Mouse (Mus musculus) neural tube, embryonic 12.5 days (tissue): Measurements from ENCODE around the gene Apold1. TPM values are rescaled to one million over a fixed set of nuclear protein-coding genes. Genes with fewer than 3 reads are reported as not detected.

Experiments used
- ATAC-seq: fragments of 200-750 bp; cut with Nextera tagmentation; 2 replicates; pipeline ENCODE4 v1.8.0; 2017; ENCODE audit warnings: low read depth, mild to moderate bottlenecking, moderate TSS enrichment, moderate library complexity; ENCODE audit not compliant: low FRiP score
- H3K27ac ChIP-seq: fragments of 300-500 bp; sonication (generic); 2 replicates; pipeline ENCODE4 v1.5.1; 2016
- H3K27me3 ChIP-seq: fragments of 300-500 bp; sonication (generic); replicated peaks from 2 replicates; pipeline ENCODE4 v1.6.1; 2016; ENCODE audit warnings: mild to moderate bottlenecking
- H3K36me3 ChIP-seq: fragments of 300-500 bp; sonication (generic); 2 replicates; pipeline ENCODE4 v1.6.1; 2016; ENCODE audit warnings: mild to moderate bottlenecking
- H3K4me1 ChIP-seq: fragments of 300-500 bp; sonication (generic); 2 replicates; pipeline ENCODE4 v1.6.1; 2016
- H3K4me2 ChIP-seq: fragments of 300-500 bp; sonication (generic); replicated peaks from 2 replicates; pipeline ENCODE4 v1.6.1; 2016; ENCODE audit warnings: mild to moderate bottlenecking
- H3K4me3 ChIP-seq: fragments of 300-500 bp; sonication (generic); 2 replicates; pipeline ENCODE4 v1.5.1; 2016
- H3K9ac ChIP-seq: fragments of 300-500 bp; sonication (generic); 2 replicates; pipeline ENCODE4 v1.6.1; 2016; ENCODE audit warnings: mild to moderate bottlenecking
- H3K9me3 ChIP-seq: fragments of 300-500 bp; sonication (generic); 2 replicates; pipeline ENCODE4 v1.6.1; 2016; ENCODE audit warnings: mild to moderate bottlenecking
- WGBS: fragments of 180-500 bp; shearing (Covaris S2); methylation state at CpG from one replicate; pipeline ENCODE4 v1.1.7; 2016; 5-methylcytosine and 5-hydroxymethylcytosine counted together
- polyA plus RNA-seq: library from polyadenylated mRNA; unstranded; fragments of >200 nt; fragmentation: Nextera tagmentation; extraction: Ambion mirVana; gene quantifications from 2 replicates; pipeline ENCODE4 v1.2.1, GENCODE M21; 2016

Gene Apold1
- polyA plus RNA-seq, 1 experiment from 2014 or later = 4.7 TPM

DNA sequence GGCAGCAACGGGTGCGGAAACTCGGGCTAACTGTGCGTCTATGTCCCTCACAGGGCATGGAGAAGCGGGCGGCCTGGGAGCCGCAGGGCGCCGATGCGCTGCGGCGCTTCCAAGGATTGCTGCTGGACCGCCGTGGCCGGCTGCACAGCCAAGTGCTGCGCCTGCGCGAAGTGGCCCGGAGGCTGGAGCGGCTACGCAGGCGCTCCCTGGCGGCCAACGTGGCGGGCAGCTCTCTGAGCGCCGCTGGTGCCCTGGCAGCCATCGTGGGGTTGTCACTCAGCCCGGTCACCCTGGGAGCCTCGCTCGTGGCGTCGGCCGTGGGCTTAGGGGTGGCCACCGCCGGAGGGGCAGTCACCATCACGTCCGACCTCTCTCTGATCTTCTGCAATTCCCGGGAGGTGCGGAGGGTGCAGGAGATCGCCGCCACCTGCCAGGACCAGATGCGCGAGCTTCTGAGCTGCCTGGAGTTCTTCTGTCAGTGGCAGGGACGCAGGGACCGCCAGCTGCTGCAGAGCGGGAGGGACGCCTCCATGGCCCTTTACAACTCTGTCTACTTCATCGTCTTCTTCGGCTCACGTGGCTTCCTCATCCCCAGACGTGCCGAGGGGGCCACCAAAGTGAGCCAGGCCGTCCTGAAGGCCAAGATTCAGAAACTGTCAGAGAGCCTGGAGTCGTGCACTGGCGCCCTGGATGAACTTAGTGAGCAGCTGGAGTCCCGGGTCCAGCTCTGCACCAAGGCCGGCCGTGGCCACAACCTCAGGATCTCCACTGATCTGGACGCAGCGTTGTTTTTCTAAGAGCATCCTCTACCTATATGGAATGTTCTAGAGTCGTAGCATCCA, 2.2 kb downstream of the Apold1 start:
- Histone ChIP-seq H3K27ac (no peak overlapping the region), H3K27me3 (no peaks in the 10 kb centered on the region), H3K4me1 (peaks cover 13% of the 10 kb centered on the region), H3K4me3 (peak overlapping the region; percentile 53), H3K9me3 (no peaks in the 10 kb centered on the region), H3K4me2 (peak overlapping the region; percentile 78), H3K9ac (peak overlapping the region; percentile 76), H3K36me3 (no peaks in the 10 kb centered on the region)
- 3% methylated on average over 62 of the region's 62 CpGs for WGBS
- ATAC-seq = peak; percentile 87

DNA sequence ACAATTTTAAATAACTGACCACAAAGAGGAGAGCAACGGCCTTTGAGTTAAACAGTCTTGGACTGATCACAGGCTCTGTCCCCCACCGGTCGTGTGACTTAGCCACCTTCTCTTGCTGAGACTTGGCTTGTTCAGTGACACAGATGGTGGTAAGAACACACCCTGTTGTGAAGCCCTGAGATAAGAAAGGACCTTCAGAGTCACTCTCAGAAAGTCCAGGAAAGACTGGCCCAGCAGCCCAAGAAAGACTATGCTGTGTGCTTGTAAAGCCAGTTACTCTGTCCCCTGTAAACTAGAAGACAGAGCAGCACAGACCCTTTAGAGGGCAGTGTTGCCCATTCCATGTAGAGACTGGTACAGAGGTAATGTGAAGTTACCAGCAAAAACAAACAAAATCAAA, 3.2 kb downstream of the Apold1 start:
- Histone ChIP-seq H3K4me2 (peak overlapping the region; percentile 78; the same call in 1 of the 2 replicates), H3K36me3 (no peaks in the 10 kb centered on the region), H3K4me1 (peaks cover 13% of the 10 kb centered on the region), H3K9me3 (no peaks in the 10 kb centered on the region), H3K27me3 (no peaks in the 10 kb centered on the region), H3K27ac (no peak overlapping the region), H3K9ac (no peak overlapping the region), H3K4me3 (no peak overlapping the region)
- ATAC-seq = no peak
- 74% methylated on average over 3 of the region's 3 CpGs for WGBS

DNA sequence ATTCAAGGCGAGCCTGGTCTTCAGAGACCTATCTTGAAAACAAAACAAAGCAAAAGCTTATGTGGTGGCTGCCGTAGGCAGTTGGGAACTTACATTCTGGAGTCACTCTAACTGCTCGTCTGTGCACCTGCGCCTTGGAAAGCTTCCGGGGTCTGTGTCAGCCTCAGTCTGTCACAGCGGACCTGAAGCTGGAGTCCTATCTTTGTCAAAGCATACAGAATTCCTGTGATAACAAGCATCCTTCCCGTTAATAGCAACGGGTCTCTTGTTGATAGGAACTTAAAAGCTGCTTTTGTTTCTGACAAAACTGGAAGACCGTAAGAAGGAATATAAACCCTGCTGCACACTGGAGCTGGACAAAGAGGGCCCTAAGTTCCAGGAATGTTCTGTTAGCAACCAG, 6.9 kb downstream of the Apold1 start:
- Histone ChIP-seq H3K9ac (no peak overlapping the region), H3K36me3 (no peaks in the 10 kb centered on the region), H3K4me2 (no peak overlapping the region), H3K4me1 (peaks cover 4% of the 10 kb centered on the region; the same call in 1 of the 2 replicates), H3K27ac (no peak overlapping the region), H3K27me3 (no peaks in the 10 kb centered on the region), H3K9me3 (no peaks in the 10 kb centered on the region), H3K4me3 (no peak overlapping the region)
- 84% methylated on average over 9 of the region's 9 CpGs for WGBS
- ATAC-seq = no peak

DNA sequence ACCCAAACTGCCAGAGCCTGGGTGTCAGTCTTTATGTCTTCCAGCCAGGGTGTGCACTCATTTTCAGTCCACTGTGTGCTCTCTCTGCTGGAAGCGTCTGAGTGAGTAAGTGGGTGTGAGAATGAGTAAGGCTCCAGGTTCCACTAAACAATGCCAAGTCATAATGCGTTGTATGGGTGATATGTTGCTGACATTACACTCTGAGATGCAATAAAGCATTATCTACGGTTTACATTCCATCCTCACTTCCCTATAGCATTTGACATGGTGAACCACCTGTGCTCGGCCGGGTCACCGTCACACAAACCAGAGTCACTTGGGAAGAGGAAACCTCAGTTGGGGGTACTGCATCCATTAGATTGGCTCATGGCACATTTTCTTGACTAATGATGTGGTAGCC, 9.2 kb downstream of the Apold1 start:
- H3K4me1 ChIP-seq = no peaks in the 10 kb centered on the region
- no peak overlapping the region for H3K9ac ChIP-seq
- 91% methylated on average over 6 of the region's 6 CpGs for WGBS
- no peak overlapping the region for H3K4me2 ChIP-seq
- H3K27me3 ChIP-seq = no peaks in the 10 kb centered on the region
- no peaks in the 10 kb centered on the region for H3K9me3 ChIP-seq
- no peak overlapping the region for H3K4me3 ChIP-seq
- no peaks in the 10 kb centered on the region for H3K36me3 ChIP-seq
- H3K27ac ChIP-seq = no peak overlapping the region
- no peak for ATAC-seq

DNA sequence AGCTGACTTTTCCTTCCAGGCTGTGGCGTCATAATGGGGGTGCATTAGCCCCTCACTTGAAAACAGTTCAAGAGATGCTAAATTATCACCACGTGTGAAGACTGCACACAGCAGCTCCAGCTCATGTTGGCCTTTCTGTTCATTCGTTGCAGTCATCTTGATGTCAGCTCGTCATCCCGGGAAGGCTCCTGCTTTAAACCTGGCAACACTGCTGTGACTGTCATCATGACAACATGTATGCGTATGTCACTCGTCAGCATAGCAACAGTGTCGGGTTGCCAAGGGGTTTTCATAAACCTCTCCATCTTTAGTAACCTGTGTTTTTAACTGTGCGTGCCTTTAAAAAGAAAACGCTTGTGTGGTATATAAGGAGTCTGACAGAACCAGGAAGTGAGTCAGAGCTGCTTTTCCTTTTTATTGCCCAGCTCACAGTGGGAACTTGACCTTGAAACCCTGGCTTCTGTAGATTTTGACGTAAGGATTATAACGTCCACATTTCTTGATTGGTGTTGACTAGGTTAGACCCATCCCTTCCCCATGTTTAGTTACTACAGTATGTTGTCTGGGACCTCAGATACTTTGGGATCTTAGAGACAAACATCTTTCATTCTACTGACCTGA, 12.6 kb downstream of the Apold1 start:
- 79% methylated on average over 12 of the region's 12 CpGs for WGBS
- Histone ChIP-seq H3K9me3 (no peaks in the 10 kb centered on the region), H3K4me1 (no peaks in the 10 kb centered on the region), H3K9ac (no peak overlapping the region), H3K27me3 (no peaks in the 10 kb centered on the region), H3K4me2 (no peak overlapping the region), H3K4me3 (no peak overlapping the region), H3K27ac (no peak overlapping the region), H3K36me3 (no peaks in the 10 kb centered on the region)
- ATAC-seq = no peak

DNA sequence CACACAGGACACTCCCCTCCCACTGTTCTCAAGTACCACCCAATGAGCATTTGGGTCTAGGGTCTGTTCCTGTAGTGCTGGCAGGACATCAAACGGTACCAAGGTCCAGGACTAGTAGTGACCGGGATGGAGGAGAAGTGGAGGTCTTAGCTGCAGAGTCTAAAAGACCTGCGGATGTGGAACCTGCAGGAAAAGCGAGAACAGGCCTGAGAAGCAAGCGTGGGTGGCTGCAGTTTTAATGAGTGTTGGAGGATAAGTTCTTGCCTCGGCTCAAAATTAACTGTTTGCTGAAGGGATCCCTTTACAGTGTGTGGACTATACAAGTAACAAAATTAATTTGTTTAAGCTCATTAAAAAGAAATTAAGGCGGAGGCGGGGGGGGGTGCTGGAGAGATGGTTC, 13.5 kb downstream of the Apold1 start:
- H3K36me3 ChIP-seq = no peaks in the 10 kb centered on the region
- H3K4me3 ChIP-seq = no peak overlapping the region
- no peaks in the 10 kb centered on the region for H3K27me3 ChIP-seq
- no peak overlapping the region for H3K9ac ChIP-seq
- H3K9me3 ChIP-seq = no peaks in the 10 kb centered on the region
- ATAC-seq = no peak
- 89% methylated on average over 8 of the region's 8 CpGs for WGBS
- H3K4me1 ChIP-seq = no peaks in the 10 kb centered on the region
- H3K27ac ChIP-seq = no peak overlapping the region
- no peak overlapping the region for H3K4me2 ChIP-seq

DNA sequence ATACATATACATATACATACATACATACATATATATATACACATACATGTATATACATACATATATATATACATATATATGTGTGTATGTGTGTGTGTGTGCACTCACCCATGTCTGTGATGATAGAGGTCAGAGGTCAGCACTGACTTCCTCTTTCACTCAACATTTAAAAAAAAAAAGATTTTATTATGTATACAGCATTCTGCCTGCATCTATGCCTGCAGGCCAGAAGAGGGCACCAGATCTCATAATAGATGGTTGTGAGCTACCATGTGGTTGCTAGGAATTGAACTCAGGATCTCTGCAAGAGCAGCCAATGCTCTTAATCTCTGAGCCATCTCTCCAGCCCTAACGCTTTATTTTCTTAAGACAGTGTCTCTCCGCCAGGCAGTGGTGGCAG, 15.4 kb downstream of the Apold1 start:
- ATAC-seq = no peak
- Histone ChIP-seq H3K4me3 (no peak overlapping the region), H3K4me1 (no peaks in the 10 kb centered on the region), H3K27me3 (no peaks in the 10 kb centered on the region), H3K9ac (no peak overlapping the region), H3K9me3 (no peaks in the 10 kb centered on the region), H3K4me2 (no peak overlapping the region), H3K36me3 (no peaks in the 10 kb centered on the region), H3K27ac (no peak overlapping the region)
- 90% methylated on average over 2 of the region's 2 CpGs for WGBS

DNA sequence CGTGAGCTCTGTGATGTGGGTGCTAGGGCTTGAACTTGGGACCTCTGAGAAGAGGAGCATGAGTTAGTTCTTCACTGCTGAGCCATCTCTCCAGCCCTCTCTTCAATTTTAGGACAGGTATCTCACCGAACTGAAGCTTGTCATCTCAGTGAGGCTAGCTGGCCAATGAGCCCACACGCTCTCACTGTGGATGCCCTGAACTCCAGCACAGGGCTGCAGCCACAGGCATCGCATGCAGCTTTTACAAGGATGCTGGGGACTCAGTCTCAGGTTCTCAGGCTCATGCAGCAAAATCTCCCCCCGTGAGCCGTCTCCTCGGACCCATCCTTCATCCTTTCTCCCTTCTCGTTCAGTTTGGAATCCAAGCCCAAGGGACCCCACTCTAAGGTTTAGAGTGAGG, 16.6 kb downstream of the Apold1 start:
- Histone ChIP-seq H3K4me2 (no peak overlapping the region), H3K27me3 (no peaks in the 10 kb centered on the region), H3K9me3 (no peaks in the 10 kb centered on the region), H3K4me1 (no peaks in the 10 kb centered on the region), H3K9ac (no peak overlapping the region), H3K4me3 (no peak overlapping the region), H3K27ac (no peak overlapping the region), H3K36me3 (no peaks in the 10 kb centered on the region)
- 87% methylated on average over 8 of the region's 8 CpGs for WGBS
- no peak for ATAC-seq

DNA sequence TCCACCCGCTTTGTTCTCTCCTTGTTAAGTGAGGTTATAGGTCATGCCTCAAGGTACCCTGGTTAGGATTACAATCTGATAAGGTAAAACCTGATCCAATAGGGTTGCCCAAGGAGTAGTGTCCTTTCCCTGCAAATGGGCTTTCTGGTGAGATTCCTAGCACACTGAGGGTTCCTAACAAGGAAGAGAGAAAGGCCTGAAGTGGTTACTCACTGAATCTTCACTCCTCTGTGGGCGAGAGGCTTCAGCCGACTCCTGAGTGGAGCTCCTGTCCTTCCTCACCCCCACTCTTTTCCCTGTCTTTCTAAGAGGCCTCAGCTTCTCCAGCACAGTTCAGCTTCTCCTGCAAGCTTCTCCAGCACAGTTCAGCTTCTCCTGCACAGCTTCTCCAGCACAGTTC, 17.3 kb downstream of the Apold1 start:
- WGBS = 85% methylated on average over 3 of the region's 3 CpGs
- H3K27ac ChIP-seq = no peak overlapping the region
- H3K9ac ChIP-seq = no peak overlapping the region
- no peaks in the 10 kb centered on the region for H3K4me1 ChIP-seq
- no peaks in the 10 kb centered on the region for H3K27me3 ChIP-seq
- no peaks in the 10 kb centered on the region for H3K36me3 ChIP-seq
- no peak overlapping the region for H3K4me3 ChIP-seq
- no peak overlapping the region for H3K4me2 ChIP-seq
- H3K9me3 ChIP-seq = no peaks in the 10 kb centered on the region
- ATAC-seq = no peak

DNA sequence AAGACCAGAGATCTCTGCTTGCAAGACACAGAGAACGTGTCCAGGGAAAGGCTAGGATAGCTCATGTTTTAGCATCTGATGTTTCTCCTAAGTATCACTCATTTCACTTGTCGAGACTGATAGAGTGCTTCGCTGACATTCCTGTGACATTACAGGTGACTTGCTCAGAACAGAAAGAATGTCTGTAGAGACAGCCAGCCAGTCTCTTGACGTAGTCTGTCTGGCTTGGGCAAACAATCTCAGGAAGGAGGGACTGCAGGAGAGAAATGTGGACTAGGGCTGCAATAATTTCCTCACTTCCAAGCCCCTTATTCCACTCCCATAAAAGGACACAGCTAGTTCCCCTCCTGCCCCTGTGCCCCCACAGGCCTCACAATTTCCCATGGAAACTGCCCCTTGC, 18.8 kb downstream of the Apold1 start:
- Histone ChIP-seq H3K9ac (no peak overlapping the region), H3K4me3 (no peak overlapping the region), H3K4me2 (no peak overlapping the region), H3K27ac (no peak overlapping the region), H3K36me3 (no peaks in the 10 kb centered on the region), H3K9me3 (no peaks in the 10 kb centered on the region), H3K4me1 (no peaks in the 10 kb centered on the region), H3K27me3 (no peaks in the 10 kb centered on the region)
- ATAC-seq = no peak
- WGBS = 77% methylated on average over 4 of the region's 4 CpGs

DNA sequence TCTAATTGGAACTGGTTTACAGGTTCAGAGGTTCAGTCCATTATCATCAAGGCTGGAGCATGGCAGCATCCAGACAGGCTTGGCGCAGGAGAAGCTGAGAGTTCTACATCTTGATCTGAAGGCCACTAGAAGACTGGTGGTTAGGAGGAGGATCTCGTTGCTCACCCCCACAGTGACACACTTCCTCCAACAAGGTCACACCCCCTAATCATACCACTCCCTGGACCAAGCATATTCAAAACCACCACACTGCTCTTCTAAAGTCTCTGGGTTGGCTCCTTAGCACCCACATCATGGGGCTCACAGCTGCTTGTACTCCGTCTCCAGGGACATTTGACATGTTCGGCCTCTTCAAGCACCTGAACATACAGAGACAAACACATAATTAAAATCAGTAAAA, 20.5 kb downstream of the Apold1 start:
- 95% methylated on average over 4 of the region's 4 CpGs for WGBS
- no peak for ATAC-seq
- no peak overlapping the region for H3K4me2 ChIP-seq
- no peaks in the 10 kb centered on the region for H3K9me3 ChIP-seq
- no peaks in the 10 kb centered on the region for H3K36me3 ChIP-seq
- no peak overlapping the region for H3K9ac ChIP-seq
- no peak overlapping the region for H3K27ac ChIP-seq
- H3K4me3 ChIP-seq = no peak overlapping the region
- no peaks in the 10 kb centered on the region for H3K27me3 ChIP-seq
- H3K4me1 ChIP-seq = no peaks in the 10 kb centered on the region

DNA sequence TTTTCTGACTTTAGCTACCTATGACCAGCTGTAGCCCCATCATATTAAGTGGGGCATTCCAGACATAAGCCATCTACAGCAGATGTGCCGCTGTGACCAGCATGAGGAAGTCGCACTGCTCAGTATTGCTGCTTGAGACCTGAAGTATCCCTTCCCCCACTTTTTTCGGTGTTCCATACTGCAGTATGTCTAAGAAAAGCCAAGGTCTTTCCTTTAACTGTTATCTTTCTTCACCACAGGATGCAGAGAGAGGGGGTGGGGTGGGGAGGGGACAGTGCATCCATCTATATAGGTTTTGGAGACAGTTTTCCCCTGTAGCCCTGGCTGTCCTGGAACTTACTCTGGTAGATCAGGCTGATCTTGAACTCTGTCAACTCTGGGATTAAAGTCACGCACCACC, 24.9 kb downstream of the Apold1 start:
- 92% methylated on average over 4 of the region's 4 CpGs for WGBS
- no peaks in the 10 kb centered on the region for H3K27me3 ChIP-seq
- no peak for ATAC-seq

More for the DNA sequence above, 24.9 kb downstream of the Apold1 start:
- Histone ChIP-seq H3K4me2 (no peak overlapping the region), H3K4me3 (no peak overlapping the region), H3K36me3 (no peaks in the 10 kb centered on the region), H3K4me1 (no peaks in the 10 kb centered on the region), H3K9me3 (no peaks in the 10 kb centered on the region), H3K9ac (no peak overlapping the region), H3K27ac (no peak overlapping the region)
